Mouse (Mus musculus) thymus, adult 2 months (tissue): ENCODE data around the gene Pde4d. TPM values are rescaled to one million over a fixed set of nuclear protein-coding genes. Genes with fewer than 3 reads are reported as not detected.

Experiments used
- DNase-seq: peaks from one replicate; pipeline ENCODE4 v3.0.0; 2021
- H3K27ac ChIP-seq: fragments of 200-500 bp; 2 replicates; pipeline ENCODE4 v1.5.1; 2012; ENCODE audit warnings: low read length, control low read depth; ENCODE audit not compliant: control insufficient read depth, insufficient read depth
- H3K27me3 ChIP-seq: fragments of 200-500 bp; 2 replicates; pipeline ENCODE4 v1.6.1; 2012; ENCODE audit warnings: mild to moderate bottlenecking, low read length, moderate library complexity, mixed read lengths; ENCODE audit not compliant: control insufficient read depth, insufficient read depth
- H3K36me3 ChIP-seq: fragments of 200-500 bp; 2 replicates; pipeline ENCODE4 v1.6.1; 2012; ENCODE audit warnings: mild to moderate bottlenecking, low read length, moderate library complexity; ENCODE audit not compliant: control insufficient read depth, insufficient read depth
- H3K4me1 ChIP-seq: fragments of 200-500 bp; replicated peaks from 2 replicates; pipeline ENCODE4 v1.6.1; 2012; ENCODE audit warnings: low read length; ENCODE audit not compliant: control insufficient read depth, insufficient read depth
- H3K4me3 ChIP-seq: fragments of 200-500 bp; 2 replicates; pipeline ENCODE4 v1.5.1; 2012; ENCODE audit warnings: mild to moderate bottlenecking, low read length, control low read depth, moderate library complexity; ENCODE audit not compliant: control insufficient read depth, insufficient read depth
- CTCF ChIP-seq: fragments of 200-500 bp; IDR thresholded peaks from 2 replicates; pipeline ENCODE4 v1.5.1; 2012; ENCODE audit warnings: mild to moderate bottlenecking, control low read depth, low read length, moderate library complexity, borderline replicate concordance; ENCODE audit not compliant: control insufficient read depth, poor library complexity, insufficient read depth; ENCODE audit errors: extremely low read depth
- POLR2A ChIP-seq: fragments of 200-500 bp; IDR thresholded peaks from 2 replicates; pipeline ENCODE4 v1.6.1; 2012; ENCODE audit warnings: mild to moderate bottlenecking, low read length, control low read depth, moderate library complexity; ENCODE audit not compliant: control insufficient read depth, poor library complexity, insufficient read depth; ENCODE audit errors: extremely low read depth
- WGBS: fragments of 180-500 bp; shearing (Covaris S2); methylation state at CpG from one replicate; pipeline ENCODE4 v1.1.7; 2018; 5-methylcytosine and 5-hydroxymethylcytosine counted together
- polyA plus RNA-seq: library from polyadenylated mRNA; depleted of rRNA; stranded (reverse); fragments of >200 nt; gene quantifications from 2 replicates; pipeline ENCODE4 v1.2.3, GENCODE M21; 2012

The Pde4d gene
- polyA plus RNA-seq, 1 experiment: 35.2 TPM

DNA sequence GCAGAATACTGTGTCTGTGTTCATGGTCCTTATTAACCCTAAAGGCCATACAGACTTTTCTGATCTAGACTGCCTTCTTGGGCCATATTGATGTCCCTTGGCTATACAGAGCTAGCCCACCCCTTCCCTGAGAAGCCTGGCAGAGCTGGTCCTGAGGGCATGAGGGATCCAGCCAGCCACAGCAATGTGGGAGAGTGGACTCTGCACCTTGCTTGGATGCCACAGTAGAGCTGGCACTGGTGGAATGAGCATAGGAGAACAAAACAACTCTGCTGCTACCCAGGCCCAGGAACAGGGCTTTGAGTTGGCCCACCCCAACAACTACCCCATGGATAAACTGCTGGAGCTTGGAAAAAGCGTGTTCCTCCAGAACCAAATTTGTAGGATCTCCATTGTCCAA, 503.2 kb downstream of the Pde4d start:
- H3K36me3 ChIP-seq: no peaks in the 10 kb centered on the region

GRCm38 (mm10) chr13:108956059-108956458, 506.3 kb downstream of the Pde4d start:
- TF ChIP-seq POLR2A (no peak), CTCF (no peak)
- 6% methylated on average over 4 of the region's 4 CpGs for WGBS
- Histone ChIP-seq H3K27ac (no peak overlapping the region), H3K4me1 (no peaks in the 10 kb centered on the region), H3K27me3 (no peaks in the 10 kb centered on the region), H3K36me3 (no peaks in the 10 kb centered on the region), H3K4me3 (no peak overlapping the region)
- no peak for DNase-seq

More for the DNA sequence above, 503.2 kb downstream of the Pde4d start:
- no peak overlapping the region for H3K27ac ChIP-seq
- no peaks in the 10 kb centered on the region for H3K27me3 ChIP-seq
- WGBS: 97% methylated on average over 1 of the region's 1 CpGs
- no peak overlapping the region for H3K4me3 ChIP-seq
- H3K4me1 ChIP-seq: no peaks in the 10 kb centered on the region
- TF ChIP-seq CTCF (no peak), POLR2A (no peak)
- no peak for DNase-seq

- no peak for DNase-seq
- Histone ChIP-seq H3K36me3 (no peaks in the 10 kb centered on the region), H3K27me3 (no peaks in the 10 kb centered on the region), H3K4me1 (no peaks in the 10 kb centered on the region), H3K4me3 (no peak overlapping the region), H3K27ac (no peak overlapping the region)
- 95% methylated on average over 2 of the region's 2 CpGs for WGBS
- TF ChIP-seq POLR2A: no peak
- TF ChIP-seq CTCF: no peak
These were observed 514.3 kb downstream of the Pde4d start for GRCm38 (mm10) chr13:108964056-108964455.

DNA sequence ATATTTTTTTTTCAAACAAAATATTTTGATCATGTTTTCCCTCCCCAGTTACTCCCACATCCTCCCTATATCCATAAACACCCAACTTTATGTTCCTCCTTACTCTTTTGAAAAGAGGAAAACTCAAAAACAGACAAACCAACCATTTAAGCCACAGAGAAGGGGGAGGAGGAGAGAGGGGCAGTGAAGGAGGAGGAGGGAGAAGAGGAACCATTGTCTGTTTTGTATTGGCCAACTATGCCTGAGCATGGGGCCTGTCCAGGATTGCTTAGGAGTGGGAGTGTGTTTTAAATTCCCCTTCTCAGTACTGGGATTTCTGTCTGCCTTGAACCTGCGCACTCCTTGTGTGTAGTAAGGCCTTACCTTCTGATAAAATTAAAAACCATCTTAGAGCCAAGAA, 531.4 kb downstream of the Pde4d start:
- TF ChIP-seq CTCF: no peak
- no peak for TF ChIP-seq POLR2A
- WGBS: 97% methylated on average over 1 of the region's 1 CpGs

GRCm38 (mm10) chr13:108998739-108999138, 549.0 kb downstream of the Pde4d start:
- no peak overlapping the region for H3K27ac ChIP-seq
- H3K27me3 ChIP-seq: no peaks in the 10 kb centered on the region
- no peak overlapping the region for H3K4me3 ChIP-seq
- DNase-seq: no peak
- H3K4me1 ChIP-seq: no peaks in the 10 kb centered on the region
- no peaks in the 10 kb centered on the region for H3K36me3 ChIP-seq
- TF ChIP-seq POLR2A: no peak
- TF ChIP-seq CTCF: no peak
- WGBS: 96% methylated on average over 2 of the region's 2 CpGs

More for the DNA sequence above, 531.4 kb downstream of the Pde4d start:
- H3K27me3 ChIP-seq: no peaks in the 10 kb centered on the region
- H3K4me3 ChIP-seq: no peak overlapping the region
- no peak overlapping the region for H3K27ac ChIP-seq
- no peaks in the 10 kb centered on the region for H3K36me3 ChIP-seq
- H3K4me1 ChIP-seq: no peaks in the 10 kb centered on the region
- DNase-seq: no peak

GRCm38 (mm10) chr13:109024703-109025102, 575.0 kb downstream of the Pde4d start:
- no peak overlapping the region for H3K27ac ChIP-seq
- no peaks in the 10 kb centered on the region for H3K27me3 ChIP-seq
- no peaks in the 10 kb centered on the region for H3K4me1 ChIP-seq
- no peak for TF ChIP-seq CTCF
- no peak for TF ChIP-seq POLR2A
- 87% methylated on average over 1 of the region's 1 CpGs for WGBS
- DNase-seq: no peak
- H3K36me3 ChIP-seq: no peaks in the 10 kb centered on the region
- no peak overlapping the region for H3K4me3 ChIP-seq

DNA sequence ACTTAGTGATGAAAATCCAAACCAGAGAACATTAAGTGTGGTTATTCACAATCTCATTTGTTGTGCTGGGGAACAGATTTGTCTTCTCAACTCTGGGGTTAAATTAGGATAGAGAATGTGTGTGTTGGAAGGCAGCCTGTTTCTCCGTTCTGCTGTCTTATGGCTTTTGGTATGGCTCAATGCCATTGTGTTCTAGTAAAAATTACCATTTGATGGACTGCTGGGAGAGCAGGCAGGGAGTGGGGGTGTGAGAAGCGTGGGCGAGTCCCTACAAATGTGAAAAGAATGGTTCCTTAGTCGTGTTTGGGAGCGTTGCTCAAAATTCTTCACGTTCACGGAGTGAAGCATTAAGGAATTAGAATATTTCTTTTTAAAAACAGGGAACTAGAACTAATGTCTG, 597.4 kb downstream of the Pde4d start:
- no peak overlapping the region for H3K27ac ChIP-seq
- DNase-seq: no peak
- 90% methylated on average over 7 of the region's 7 CpGs for WGBS
- no peaks in the 10 kb centered on the region for H3K4me1 ChIP-seq
- H3K36me3 ChIP-seq: no peaks in the 10 kb centered on the region
- no peak overlapping the region for H3K4me3 ChIP-seq
- H3K27me3 ChIP-seq: no peaks in the 10 kb centered on the region
- TF ChIP-seq CTCF: no peak
- no peak for TF ChIP-seq POLR2A
